In genomic region chr5:3491883-3492282, GRCm38 (mm10) we compare ENCODE assay signal across 18 mouse cellular contexts. TPM values are rescaled to one million over a fixed set of nuclear protein-coding genes. Genes with fewer than 3 reads are reported as not detected.
A peak's percentile ranks its signal among the peaks of the same experiment; 100 is the strongest.
DNase-seq lines count a peak whose midpoint lies in the region; ATAC-seq and TF ChIP-seq lines count a peak whose summit lies in the region.
"Had no signal": no experiment of that assay in that cellular context is flagged by ENCODE, and none has a peak within 500 bp of the region (broad histone marks: within the 10 kb centered on the region; RNA-seq: fewer than 3 reads in every experiment).

No protein-coding gene starts in this region.

- H3K4me3 ChIP-seq in heart, adult 2 months, result no peak overlapping the region
- H3K4me3 ChIP-seq in lung, embryonic 15.5 days, result no peak overlapping the region
- no peak overlapping the region for H3K4me3 ChIP-seq in macrophage (ENCODE audit: inconsistent target)
- no peak overlapping the region for H3K4me3 ChIP-seq in cerebellum, adult 2 months (replicated peaks; ENCODE audit: insufficient read depth, low read depth, low read length)
- no peak overlapping the region for H3K4me3 ChIP-seq in forebrain, postnatal 0 days (ENCODE audit: low read depth, low read length)
- H3K4me3 ChIP-seq: embryonic facial prominence, embryonic 12.5 days; erythroblast, embryonic 14.5 days; forebrain, embryonic 13.5 days; layer of hippocampus, adult 2 months; limb, embryonic 15.5 days had no signal

- no peaks in the 10 kb centered on the region for H3K79me2 ChIP-seq in heart, adult 2 months (replicated peaks; ENCODE audit: control insufficient read depth, insufficient read depth, low read length)
- peaks cover 69% of the 10 kb centered on the region for H3K79me2 ChIP-seq in macrophage (ENCODE audit: inconsistent target)

- H3K27me3 ChIP-seq in heart, adult 2 months (ENCODE audit: control insufficient read depth, insufficient read depth, low read length), result no peaks in the 10 kb centered on the region
- H3K27me3 ChIP-seq in lung, embryonic 15.5 days, result no peaks in the 10 kb centered on the region
- H3K27me3 ChIP-seq in cerebellum, adult 2 months (ENCODE audit: control insufficient read depth, insufficient read depth, low read length), result no peaks in the 10 kb centered on the region
- no peaks in the 10 kb centered on the region for H3K27me3 ChIP-seq in forebrain, postnatal 0 days (ENCODE audit: insufficient read depth, low read length)
- H3K27me3 ChIP-seq: embryonic facial prominence, embryonic 12.5 days; forebrain, embryonic 13.5 days; limb, embryonic 15.5 days had no signal

- H3K36me3 ChIP-seq in heart, adult 2 months (ENCODE audit: control insufficient read depth, insufficient read depth, low read length), result no peaks in the 10 kb centered on the region
- H3K36me3 ChIP-seq in lung, embryonic 15.5 days, result no peaks in the 10 kb centered on the region
- no peaks in the 10 kb centered on the region for H3K36me3 ChIP-seq in macrophage (ENCODE audit: inconsistent target)
- H3K36me3 ChIP-seq in forebrain, postnatal 0 days (ENCODE audit: insufficient read depth), result no peaks in the 10 kb centered on the region
- H3K36me3 ChIP-seq: embryonic facial prominence, embryonic 12.5 days; limb, embryonic 15.5 days had no signal

- DNase-seq in heart, adult 11 months, result peak; percentile 91
- no peak for DNase-seq in heart, adult 2 months
- DNase-seq in lung, postnatal 10 days, result no peak
- DNase-seq in adipocyte (ENCODE audit: low spot score), result peak; percentile 31
- DNase-seq in cerebellum, adult 2 months, result no peak
- no peak for DNase-seq in forebrain, postnatal 0 days
- DNase-seq: B cell, adult 2 months; cerebellum, adult 9-10 months; kidney, adult 11 months; layer of hippocampus, postnatal 36 days had no signal

- no peak overlapping the region for H3K9ac ChIP-seq in heart, adult 2 months (ENCODE audit: low read depth, low read length)
- no peak overlapping the region for H3K9ac ChIP-seq in lung, embryonic 15.5 days
- no peak overlapping the region for H3K9ac ChIP-seq in forebrain, postnatal 0 days
- H3K9ac ChIP-seq: embryonic facial prominence, embryonic 12.5 days; forebrain, embryonic 13.5 days; limb, embryonic 15.5 days had no signal

- no peak for TF ChIP-seq POLR2A in heart, adult 2 months (IDR thresholded peaks at IDR 0.05; ENCODE audit: insufficient read depth, low read depth, low read length)
- TF ChIP-seq POLR2A in cerebellum, adult 2 months (IDR thresholded peaks at IDR 0.05; ENCODE audit: borderline replicate concordance, insufficient read depth, low read length), result no peak

- no peaks in the 10 kb centered on the region for H3K9me3 ChIP-seq in lung, embryonic 15.5 days
- H3K9me3 ChIP-seq in forebrain, postnatal 0 days (ENCODE audit: low read length), result no peaks in the 10 kb centered on the region
- H3K9me3 ChIP-seq: embryonic facial prominence, embryonic 12.5 days; forebrain, embryonic 13.5 days; limb, embryonic 15.5 days had no signal

- intact Hi-C loops in heart, adult 2 months (cut with DNase I), result no loop called here

- TF ChIP-seq EP300 in heart, adult 2 months (IDR thresholded peaks at IDR 0.05; ENCODE audit: insufficient read depth, low read depth, low read length), result no peak

- ATAC-seq in lung, embryonic 15.5 days (ENCODE audit: borderline replicate concordance, extremely low read depth, low FRiP score, low TSS enrichment), result no peak
- no peak for ATAC-seq in forebrain, postnatal 0 days
- ATAC-seq: forebrain, embryonic 13.5 days; midbrain, embryonic 16.5 days had no signal

- WGBS in heart, adult 2 months, result 70% methylated on average over 5 of the region's 5 CpGs
- 61% methylated on average over 5 of the region's 5 CpGs for WGBS in lung, embryonic 15.5 days
- 45% methylated on average over 5 of the region's 5 CpGs for WGBS in macrophage (ENCODE audit: missing documents)
- 79% methylated on average over 5 of the region's 5 CpGs for WGBS in cerebellum, adult 2 months
- 85% methylated on average over 5 of the region's 5 CpGs for WGBS in forebrain, postnatal 0 days

- TF ChIP-seq CTCF in heart, adult 2 months (IDR thresholded peaks at IDR 0.05), result no peak
- no peak for TF ChIP-seq CTCF in cerebellum, adult 2 months (IDR thresholded peaks at IDR 0.05; ENCODE audit: borderline replicate concordance, insufficient read depth, low read depth, low read length)
- TF ChIP-seq CTCF in forebrain, postnatal 0 days (IDR thresholded peaks at IDR 0.05; ENCODE audit: low read depth), result no peak

- no peak overlapping the region; the same call in 1 of the 2 replicates for H3K27ac ChIP-seq in heart, adult 2 months
- H3K27ac ChIP-seq in lung, embryonic 15.5 days, result peak overlapping the region; percentile 53; the same call in 1 of the 2 replicates
- H3K27ac ChIP-seq in macrophage, result peak overlapping the region; percentile 85
- H3K27ac ChIP-seq in cerebellum, adult 2 months (ENCODE audit: insufficient read depth, low read length), result no peak overlapping the region
- no peak overlapping the region for H3K27ac ChIP-seq in forebrain, postnatal 0 days (ENCODE audit: low read depth, low read length)
- H3K27ac ChIP-seq: embryonic facial prominence, embryonic 12.5 days; forebrain, embryonic 13.5 days; layer of hippocampus, adult 2 months; limb, embryonic 15.5 days had no signal

- H3K4me2 ChIP-seq in lung, embryonic 15.5 days, result no peak overlapping the region
- H3K4me2 ChIP-seq in forebrain, postnatal 0 days (ENCODE audit: low read depth), result no peak overlapping the region
- H3K4me2 ChIP-seq: embryonic facial prominence, embryonic 12.5 days; forebrain, embryonic 13.5 days; limb, embryonic 15.5 days had no signal

- peaks cover 2% of the 10 kb centered on the region for H3K4me1 ChIP-seq in heart, adult 2 months (ENCODE audit: control insufficient read depth, insufficient read depth, low read length)
- peaks cover 26% of the 10 kb centered on the region for H3K4me1 ChIP-seq in lung, embryonic 15.5 days
- H3K4me1 ChIP-seq in cerebellum, adult 2 months (ENCODE audit: control insufficient read depth, insufficient read depth, low read length), result no peaks in the 10 kb centered on the region
- no peaks in the 10 kb centered on the region for H3K4me1 ChIP-seq in forebrain, postnatal 0 days (ENCODE audit: insufficient read depth)
- H3K4me1 ChIP-seq: embryonic facial prominence, embryonic 12.5 days had no signal

RNA-seq across cellular contexts. Expression of gene Fam133b, which starts 51.8 kb away (rescaled TPM):
- total RNA-seq in heart, adult 2 months (2021), result 10 to 100 TPM; 11.3 to 12.1 TPM
- polyA plus RNA-seq in heart, adult 2 months (2012; rRNA removed), result 4.1 and 7.2 TPM in 2 replicates
- polyA plus RNA-seq in lung, embryonic 15.5 days (2015; fragmentation: Nextera tagmentation; extraction: Ambion mirVana), result 26.7 and 27.5 TPM in 2 replicates
- 100 to 1,000 TPM in 25 of 26 experiments, 10 to 100 TPM in 1; 87.8 to 675 (median 157) TPM for total RNA-seq in macrophage (2018; cell fraction: chromatin; rRNA removed)
- total RNA-seq in macrophage (2018; cell fraction: cytosol; rRNA removed), result 10 to 100 TPM; 13.9 to 46.8 (median 17.8) TPM
- total RNA-seq in macrophage (2018; cell fraction: nucleus; rRNA removed), result 100 to 1,000 TPM in 10 of 26 experiments, 10 to 100 TPM in 16; 46.5 to 295 (median 87.3) TPM
- polyA plus RNA-seq in macrophage (2018), result 22.8 to 33.0 TPM (median 24.7 TPM) in 3 replicates
- polyA plus RNA-seq in cerebellum, adult 2 months (2012; rRNA removed), result 29.6 and 30.6 TPM in 2 replicates
- total RNA-seq in forebrain, postnatal 0 days (2014; rRNA removed), result 36.5 and 41.5 TPM in 2 replicates
- 21.9 and 22.9 TPM in 2 replicates for polyA plus RNA-seq in forebrain, postnatal 0 days (2015; fragmentation: Nextera tagmentation; extraction: Ambion mirVana)

Comparison
In these comparisons a context has a peak if more than half of its experiments do, and no peak if none do; other contexts are left out.
1. DNase-seq: peak in heart, adult 11 months (single experiment) and adipocyte (single experiment); none in heart, adult 2 months (0 of 2), lung, postnatal 10 days (single experiment), cerebellum, adult 2 months (0 of 2) and forebrain, postnatal 0 days (single experiment).
2. H3K27ac ChIP-seq: peak in lung, embryonic 15.5 days (single experiment) and macrophage (single experiment); none in heart, adult 2 months (single experiment), cerebellum, adult 2 months (single experiment) and forebrain, postnatal 0 days (single experiment).